In the genomic region with DNA sequence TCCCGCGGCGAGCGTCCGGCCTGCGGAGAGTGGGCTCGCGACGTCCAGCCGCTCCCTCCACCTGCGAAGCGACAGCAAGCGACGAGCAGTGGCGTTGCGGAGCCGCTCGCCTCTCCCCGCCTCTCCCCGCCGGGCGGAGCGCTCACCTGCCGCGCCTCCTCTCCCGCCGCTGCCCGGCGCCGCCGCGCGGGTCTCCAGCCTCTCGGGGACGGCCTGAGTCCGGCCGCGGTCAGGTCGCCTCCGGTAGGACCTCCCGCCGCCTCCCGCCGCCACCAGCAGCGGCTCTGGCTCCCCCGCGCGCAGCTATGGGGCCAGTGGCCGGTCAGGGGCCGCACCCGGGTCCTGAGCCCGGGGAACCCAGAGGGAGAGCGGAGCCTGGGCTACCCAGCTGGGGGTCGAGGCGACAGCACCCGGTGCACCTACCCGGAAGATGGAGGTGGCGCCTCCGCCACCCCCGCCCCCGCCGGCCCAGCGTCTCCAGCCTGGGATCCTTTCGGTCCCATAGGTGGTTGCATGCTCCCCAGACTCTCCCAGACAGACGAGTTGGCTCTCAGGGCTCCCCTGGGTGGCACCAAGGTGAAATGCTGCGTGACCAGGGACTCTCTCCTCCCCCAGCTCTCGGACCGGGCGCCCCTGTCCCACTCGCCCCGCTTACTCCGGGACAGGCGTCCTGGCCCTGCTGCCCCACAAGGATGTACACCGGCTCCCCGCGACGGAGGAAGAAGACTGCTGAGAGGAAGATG, we compare ENCODE assay signal across 8 mouse cellular contexts. TPM values are rescaled to one million over a fixed set of nuclear protein-coding genes. Genes with fewer than 3 reads are reported as not detected.
A peak's percentile ranks its signal among the peaks of the same experiment; 100 is the strongest.
DNase-seq lines count a peak whose midpoint lies in the region; ATAC-seq lines count a peak whose summit lies in the region.

No protein-coding gene starts in this region.

- H3K4me1 ChIP-seq in embryonic facial prominence, embryonic 11.5 days (ENCODE audit: control insufficient read depth, insufficient read depth, low read length): peaks cover 4% of the 10 kb centered on the region
- H3K4me1 ChIP-seq in hindbrain, embryonic 11.5 days (replicated peaks; ENCODE audit: control insufficient read depth, insufficient read depth, low read length): peaks cover 10% of the 10 kb centered on the region; the same call in 1 of the 2 replicates
- H3K4me1 ChIP-seq in liver, embryonic 12.5 days: peaks cover 18% of the 10 kb centered on the region

- H3K9me3 ChIP-seq in embryonic facial prominence, embryonic 11.5 days (replicated peaks; ENCODE audit: control insufficient read depth, low read length): no peaks in the 10 kb centered on the region
- H3K9me3 ChIP-seq in hindbrain, embryonic 11.5 days (ENCODE audit: control insufficient read depth, low read length): no peaks in the 10 kb centered on the region
- H3K9me3 ChIP-seq in liver, embryonic 12.5 days (replicated peaks): no peaks in the 10 kb centered on the region

- DNase-seq in adrenal gland, adult (ENCODE audit: inconsistent age in 2 of 2, low spot score in 1 of 2): peak; percentile 41 to 69
- DNase-seq in adrenal gland, adult 8-10 months: no peak
- DNase-seq in embryonic facial prominence, embryonic 11.5 days (ENCODE audit: low spot score): peak; percentile 35
- peak; percentile 56 for DNase-seq in hindbrain, embryonic 11.5 days (ENCODE audit: low spot score)
- DNase-seq in neural tube, embryonic 10.5 days (ENCODE audit: extremely low spot score, low spot score): peak; percentile 65

- H3K27me3 ChIP-seq in embryonic facial prominence, embryonic 11.5 days (ENCODE audit: control insufficient read depth, insufficient read depth, low read length): peaks cover 47% of the 10 kb centered on the region
- H3K27me3 ChIP-seq in hindbrain, embryonic 11.5 days (ENCODE audit: control insufficient read depth, insufficient read depth, low read length): peaks cover 46% of the 10 kb centered on the region
- peaks cover 92% of the 10 kb centered on the region for H3K27me3 ChIP-seq in liver, embryonic 12.5 days (replicated peaks)

- H3K4me2 ChIP-seq in embryonic facial prominence, embryonic 11.5 days (ENCODE audit: low read depth, low read length): peak overlapping the region; percentile 97
- peak overlapping the region; percentile 98 for H3K4me2 ChIP-seq in hindbrain, embryonic 11.5 days (replicated peaks; ENCODE audit: low read depth, low read length)
- H3K4me2 ChIP-seq in liver, embryonic 12.5 days: peak overlapping the region; percentile 87

- H3K4me3 ChIP-seq in embryonic facial prominence, embryonic 11.5 days (ENCODE audit: low read depth, low read length): peak overlapping the region; percentile 51
- H3K4me3 ChIP-seq in hindbrain, embryonic 11.5 days (ENCODE audit: low read depth, low read length): peak overlapping the region; percentile 64
- H3K4me3 ChIP-seq in liver, embryonic 12.5 days: peak overlapping the region; percentile 62

- WGBS in embryonic facial prominence, embryonic 11.5 days: under 1% methylated on average over 69 of the region's 77 CpGs
- WGBS in hindbrain, embryonic 11.5 days: 1% methylated on average over 36 of the region's 77 CpGs
- WGBS in liver, embryonic 12.5 days (ENCODE audit: insufficient replicate concordance): 1% methylated on average over 75 of the region's 77 CpGs

- no peaks in the 10 kb centered on the region for H3K36me3 ChIP-seq in embryonic facial prominence, embryonic 11.5 days (replicated peaks; ENCODE audit: control insufficient read depth, insufficient read depth, low read depth, low read length)
- H3K36me3 ChIP-seq in hindbrain, embryonic 11.5 days (ENCODE audit: control insufficient read depth, insufficient read depth, low read length): no peaks in the 10 kb centered on the region
- no peaks in the 10 kb centered on the region for H3K36me3 ChIP-seq in liver, embryonic 12.5 days

- H3K27ac ChIP-seq in embryonic facial prominence, embryonic 11.5 days (replicated peaks; ENCODE audit: low read depth, low read length): no peak overlapping the region
- no peak overlapping the region for H3K27ac ChIP-seq in hindbrain, embryonic 11.5 days (ENCODE audit: low read depth, low read length)
- H3K27ac ChIP-seq in liver, embryonic 12.5 days: no peak overlapping the region

- peak; percentile 28 for ATAC-seq in activated CD4-positive, CD25-positive, alpha-beta regulatory T cell, adult 4 months
- 0 out of 2 replicates have a peak, but pooled peaks have one; percentile 54 for ATAC-seq in embryonic facial prominence, embryonic 11.5 days (replicated peaks; ENCODE audit: insufficient number of reproducible peaks, low FRiP score, low TSS enrichment, low read depth)
- peak; percentile 63 for ATAC-seq in hindbrain, embryonic 11.5 days (ENCODE audit: low FRiP score)
- peak; percentile 46 for ATAC-seq in liver, embryonic 12.5 days
- ATAC-seq in erythroid progenitor cell, adult 5-6 weeks (replicated peaks; ENCODE audit: low FRiP score, poor library complexity, severe bottlenecking): no peak

- peak overlapping the region; percentile 48 for H3K9ac ChIP-seq in embryonic facial prominence, embryonic 11.5 days (replicated peaks; ENCODE audit: low read length)
- peak overlapping the region; percentile 55 for H3K9ac ChIP-seq in hindbrain, embryonic 11.5 days (ENCODE audit: low read depth, low read length)
- peak overlapping the region; percentile 41; the same call in 1 of the 2 replicates for H3K9ac ChIP-seq in liver, embryonic 12.5 days

RNA-seq across cellular contexts. Expression of a gene that starts 2.0 kb away (rescaled TPM):
- total RNA-seq in adrenal gland, adult 8-10 months (2022): 1 to 10 TPM in 3 of 4 experiments, under 1 TPM in 1; 0.78 to 2.3 (median 1.6) TPM
- not detected for polyA plus RNA-seq in activated CD4-positive, CD25-positive, alpha-beta regulatory T cell, adult 4 months (2017; shearing (Covaris generic))
- not detected in 2 replicates for polyA plus RNA-seq in embryonic facial prominence, embryonic 11.5 days (2014; fragmentation: Nextera tagmentation; extraction: Ambion mirVana)
- polyA plus RNA-seq in hindbrain, embryonic 11.5 days (2014; fragmentation: Nextera tagmentation; extraction: Ambion mirVana): 0.08 and 0.46 TPM in 2 replicates
- polyA plus RNA-seq in liver, embryonic 12.5 days (2016; fragmentation: Nextera tagmentation; extraction: Ambion mirVana): 0.19 TPM in 1 of 2 replicates, not detected in the other
- total RNA-seq in erythroid progenitor cell, adult 5-6 weeks (2015; ENCODE audit: low replicate concordance): not detected in 2 replicates
- not detected in 2 replicates for total RNA-seq in erythroid progenitor cell, adult 5-6 weeks (2017; ENCODE audit: low replicate concordance)

RNA-seq across cellular contexts. Expression of a gene that starts 16.1 kb away (rescaled TPM):
- total RNA-seq in adrenal gland, adult 8-10 months (2022): 1 to 10 TPM; 1.5 to 2.0 (median 1.8) TPM
- under 1 TPM in 1 of 2 experiments, not detected in 1; 0.61 TPM for polyA plus RNA-seq in activated CD4-positive, CD25-positive, alpha-beta regulatory T cell, adult 4 months (2017; shearing (Covaris generic))
- 1.2 TPM in 2 replicates for polyA plus RNA-seq in embryonic facial prominence, embryonic 11.5 days (2014; fragmentation: Nextera tagmentation; extraction: Ambion mirVana)
- polyA plus RNA-seq in hindbrain, embryonic 11.5 days (2014; fragmentation: Nextera tagmentation; extraction: Ambion mirVana): 0.60 and 0.89 TPM in 2 replicates
- 3.8 and 4.1 TPM in 2 replicates for polyA plus RNA-seq in liver, embryonic 12.5 days (2016; fragmentation: Nextera tagmentation; extraction: Ambion mirVana)
- total RNA-seq in erythroid progenitor cell, adult 5-6 weeks (2015; ENCODE audit: low replicate concordance): not detected in 2 replicates
- total RNA-seq in erythroid progenitor cell, adult 5-6 weeks (2017; ENCODE audit: low replicate concordance): not detected in 2 replicates

RNA-seq across cellular contexts. Expression of a gene that starts 29.1 kb away (rescaled TPM):
- total RNA-seq in adrenal gland, adult 8-10 months (2022): 10 to 100 TPM; 18.2 to 30.2 (median 22.7) TPM
- 10 to 100 TPM in 1 of 2 experiments, 1 to 10 TPM in 1; 10.0 to 18.1 TPM for polyA plus RNA-seq in activated CD4-positive, CD25-positive, alpha-beta regulatory T cell, adult 4 months (2017; shearing (Covaris generic))
- polyA plus RNA-seq in embryonic facial prominence, embryonic 11.5 days (2014; fragmentation: Nextera tagmentation; extraction: Ambion mirVana): 17.5 and 20.0 TPM in 2 replicates
- polyA plus RNA-seq in hindbrain, embryonic 11.5 days (2014; fragmentation: Nextera tagmentation; extraction: Ambion mirVana): 19.0 and 19.9 TPM in 2 replicates
- polyA plus RNA-seq in liver, embryonic 12.5 days (2016; fragmentation: Nextera tagmentation; extraction: Ambion mirVana): 17.4 and 17.8 TPM in 2 replicates
- 0.42 and 2.2 TPM in 2 replicates for total RNA-seq in erythroid progenitor cell, adult 5-6 weeks (2015; ENCODE audit: low replicate concordance)
- total RNA-seq in erythroid progenitor cell, adult 5-6 weeks (2017; ENCODE audit: low replicate concordance): 2.8 and 3.2 TPM in 2 replicates

RNA-seq across cellular contexts. Expression of a gene that starts 39.3 kb away (rescaled TPM):
- 1 to 10 TPM; 3.9 to 5.2 (median 4.4) TPM for total RNA-seq in adrenal gland, adult 8-10 months (2022)
- polyA plus RNA-seq in activated CD4-positive, CD25-positive, alpha-beta regulatory T cell, adult 4 months (2017; shearing (Covaris generic)): 1 to 10 TPM; 1.6 to 3.2 TPM
- polyA plus RNA-seq in embryonic facial prominence, embryonic 11.5 days (2014; fragmentation: Nextera tagmentation; extraction: Ambion mirVana): 16.3 and 21.0 TPM in 2 replicates
- polyA plus RNA-seq in hindbrain, embryonic 11.5 days (2014; fragmentation: Nextera tagmentation; extraction: Ambion mirVana): 16.6 and 17.5 TPM in 2 replicates
- 2.5 and 3.1 TPM in 2 replicates for polyA plus RNA-seq in liver, embryonic 12.5 days (2016; fragmentation: Nextera tagmentation; extraction: Ambion mirVana)
- total RNA-seq in erythroid progenitor cell, adult 5-6 weeks (2015; ENCODE audit: low replicate concordance): not detected in 2 replicates
- not detected in 2 replicates for total RNA-seq in erythroid progenitor cell, adult 5-6 weeks (2017; ENCODE audit: low replicate concordance)
